Mouse (Mus musculus) heart, postnatal 0 days (tissue): ENCODE measurements around the gene Atg4a-ps.

Experiments
- CTCF ChIP-seq: IDR thresholded peaks from 2 replicates; pipeline ENCODE4 v1.5.1; 2016; ENCODE audit warnings: antibody characterized with exemption, control low read depth, low read depth
- EP300 ChIP-seq: IDR thresholded peaks from 2 replicates; pipeline ENCODE4 v1.6.1; 2016; ENCODE audit warnings: antibody characterized with exemption, low read depth

DNA sequence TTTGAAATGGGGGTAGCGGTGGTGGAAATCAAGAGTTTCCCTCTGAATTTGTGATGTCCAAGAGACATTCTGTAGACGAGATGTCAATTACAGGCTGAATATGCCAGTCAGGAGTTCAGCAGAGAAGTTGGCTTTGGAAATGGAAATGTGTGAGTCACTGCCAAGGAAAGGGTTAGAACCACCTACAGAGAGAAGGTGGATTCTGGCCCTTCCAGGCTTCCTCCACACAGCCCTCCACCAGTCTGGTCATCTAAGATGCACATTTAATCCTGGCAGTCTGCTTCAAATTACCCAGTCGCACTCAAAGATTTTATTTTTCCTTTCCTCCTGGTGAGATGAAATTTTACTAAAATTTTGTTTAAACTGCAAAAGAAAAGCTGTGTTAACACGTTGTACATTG lies 26.2 kb upstream of the Atg4a-ps start:
- TF ChIP-seq CTCF (no peak), EP300 (no peak)
